Mouse (Mus musculus): ENCODE measurements around the gene 4933427D14Rik.

GRCm38 (mm10) chr11:72232068-72232467 lies 24.8 kb upstream of the 4933427D14Rik start:
- no peak for TF ChIP-seq POLR2A (IDR thresholded peaks at IDR 0.05; ENCODE audit: borderline replicate concordance, extremely low read depth, low read depth, low read length)
- no peak for TF ChIP-seq CTCF (IDR thresholded peaks at IDR 0.05; ENCODE audit: insufficient read depth, low read length)
